Mouse (Mus musculus) liver, embryonic 14.5 days (tissue): ENCODE measurements around the gene 1700017D01Rik.

ENCODE experiments used
- CTCF ChIP-seq: IDR thresholded peaks from 2 replicates; pipeline ENCODE4 v1.5.1; 2016; ENCODE audit warnings: antibody characterized with exemption, low read depth, control low read depth
- EP300 ChIP-seq: IDR thresholded peaks from 2 replicates; pipeline ENCODE4 v1.6.1; 2016; ENCODE audit warnings: antibody characterized with exemption, low read depth

- TF ChIP-seq CTCF (no peak), EP300 (no peak)
Measured at GRCm38 (mm10) chr19:11129702-11130101, 974 bp downstream of the 1700017D01Rik start.
